Mouse (Mus musculus): ENCODE data around the gene Col6a6. TPM values are rescaled to one million over a fixed set of nuclear protein-coding genes. Genes with fewer than 3 reads are reported as not detected.
"Not testable (repeated sequence)": the region's sequence is repeated elsewhere in the genome, so short reads cannot be mapped to it uniquely, and the experiment has no call there.

Gene Col6a6
- polyA plus RNA-seq, 1 experiment from 2014 or later: 0.15 TPM

- Histone ChIP-seq H3K9ac (no peak overlapping the region), H3K27me3 (replicated peaks) (no peaks in the 10 kb centered on the region), H3K4me3 (no peak overlapping the region), H3K9me3 (no peaks in the 10 kb centered on the region), H3K4me2 (no peak overlapping the region), H3K36me3 (replicated peaks) (peaks cover 13% of the 10 kb centered on the region; the same call in 1 of the 2 replicates), H3K4me1 (peaks cover 15% of the 10 kb centered on the region), H3K27ac (no peak overlapping the region)
- WGBS: 20% methylated on average over 7 of the region's 7 CpGs
- peak; percentile 34 for ATAC-seq (replicated peaks)
These were observed 138.5 kb downstream of the Col6a6 start for GRCm38 (mm10) chr9:105689485-105689884.

DNA sequence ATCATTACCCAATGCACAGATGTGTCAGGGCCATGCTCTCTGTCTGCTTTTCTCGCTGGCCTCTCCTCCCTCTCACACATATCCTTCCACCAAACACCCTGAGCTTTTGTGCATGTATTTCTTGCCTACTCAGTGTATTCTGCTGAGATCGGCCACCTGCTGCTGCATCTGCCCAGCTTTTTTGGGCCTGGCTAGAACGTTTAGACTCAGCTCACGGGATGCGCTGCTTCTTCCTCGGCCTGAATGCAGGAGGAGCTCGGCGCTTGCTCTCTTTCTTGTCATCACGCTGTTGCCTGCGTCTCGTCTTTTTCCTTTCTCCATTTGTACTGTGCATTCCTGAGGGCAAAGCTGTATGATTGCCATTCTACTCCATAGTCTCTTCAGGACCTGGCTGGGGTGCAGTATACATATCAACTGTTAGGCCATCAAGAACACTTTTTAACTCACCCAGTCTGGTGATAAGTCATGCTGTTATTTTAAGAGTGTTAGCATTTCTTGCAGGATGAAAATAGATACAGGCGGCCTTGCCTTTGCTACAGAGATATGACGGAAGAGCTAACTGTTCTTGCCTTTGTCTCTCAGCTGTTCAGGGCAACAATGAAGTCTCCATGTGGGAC lies 143.3 kb downstream of the Col6a6 start:
- Histone ChIP-seq H3K4me1 (peaks cover 9% of the 10 kb centered on the region), H3K27ac (no peak overlapping the region), H3K4me2 (no peak overlapping the region), H3K4me3 (no peak overlapping the region), H3K36me3 (replicated peaks) (peaks cover 13% of the 10 kb centered on the region; the same call in 1 of the 2 replicates), H3K9me3 (no peaks in the 10 kb centered on the region), H3K27me3 (replicated peaks) (no peaks in the 10 kb centered on the region), H3K9ac (no peak overlapping the region)
- ATAC-seq (replicated peaks): no peak
- WGBS: 87% methylated on average over 13 of the region's 13 CpGs

DNA sequence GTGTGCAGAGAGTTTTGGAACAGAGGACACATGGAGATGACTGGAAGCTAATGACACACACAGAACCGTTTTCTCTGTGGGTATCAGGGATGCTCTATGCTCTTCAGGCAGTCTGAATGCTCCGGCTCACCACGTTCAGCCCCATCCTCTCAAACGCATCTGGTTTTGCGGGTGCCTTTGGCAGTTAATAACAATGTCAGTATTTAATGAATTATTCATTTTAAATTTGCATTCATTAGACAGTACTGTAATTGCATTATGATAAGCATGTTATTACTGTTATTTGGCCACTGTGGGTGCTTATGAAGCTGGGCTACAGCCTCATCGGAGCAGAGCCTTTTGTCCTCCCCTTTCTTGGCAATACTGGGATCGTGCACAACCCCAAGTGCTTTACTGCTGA lies 146.6 kb downstream of the Col6a6 start:
- peak; percentile 84 for ATAC-seq (replicated peaks)
- no peak overlapping the region for H3K4me3 ChIP-seq

GRCm38 (mm10) chr9:105675941-105676340 lies 152.0 kb downstream of the Col6a6 start:
- peaks cover 11% of the 10 kb centered on the region; the same call in 1 of the 2 replicates for H3K36me3 ChIP-seq (replicated peaks)
- no peak overlapping the region for H3K4me2 ChIP-seq
- peaks cover 2% of the 10 kb centered on the region; the same call in 1 of the 2 replicates for H3K4me1 ChIP-seq
- no peak overlapping the region for H3K9ac ChIP-seq
- H3K27ac ChIP-seq: no peak overlapping the region
- 90% methylated on average over 11 of the region's 11 CpGs for WGBS
- no peaks in the 10 kb centered on the region for H3K27me3 ChIP-seq (replicated peaks)
- H3K9me3 ChIP-seq: no peaks in the 10 kb centered on the region
- ATAC-seq (replicated peaks): no peak
- H3K4me3 ChIP-seq: no peak overlapping the region

More for the DNA sequence above, 146.6 kb downstream of the Col6a6 start:
- no peak overlapping the region for H3K9ac ChIP-seq
- peaks cover 15% of the 10 kb centered on the region; the same call in 1 of the 2 replicates for H3K36me3 ChIP-seq (replicated peaks)
- H3K9me3 ChIP-seq: no peaks in the 10 kb centered on the region
- H3K4me1 ChIP-seq: peaks cover 9% of the 10 kb centered on the region
- 46% methylated on average over 7 of the region's 7 CpGs for WGBS
- H3K4me2 ChIP-seq: no peak overlapping the region
- no peaks in the 10 kb centered on the region for H3K27me3 ChIP-seq (replicated peaks)
- H3K27ac ChIP-seq: peak overlapping the region; percentile 77

GRCm38 (mm10) chr9:105672032-105672431 lies 155.9 kb downstream of the Col6a6 start:
- no peak overlapping the region for H3K4me2 ChIP-seq
- 87% methylated on average over 2 of the region's 2 CpGs for WGBS
- peaks cover 20% of the 10 kb centered on the region for H3K36me3 ChIP-seq (replicated peaks)

GRCm38 (mm10) chr9:105670916-105671315 lies 157.0 kb downstream of the Col6a6 start:
- H3K9ac ChIP-seq: no peak overlapping the region
- no peak overlapping the region for H3K4me3 ChIP-seq
- no peak overlapping the region for H3K27ac ChIP-seq
- no peak for ATAC-seq (replicated peaks)
- no peaks in the 10 kb centered on the region for H3K27me3 ChIP-seq (replicated peaks)
- H3K4me1 ChIP-seq: no peaks in the 10 kb centered on the region
- no peak overlapping the region for H3K4me2 ChIP-seq
- peaks cover 24% of the 10 kb centered on the region for H3K36me3 ChIP-seq (replicated peaks)
- H3K9me3 ChIP-seq: no peaks in the 10 kb centered on the region
- 93% methylated on average over 4 of the region's 4 CpGs for WGBS

More at GRCm38 (mm10) chr9:105672032-105672431, 155.9 kb downstream of the Col6a6 start:
- H3K27ac ChIP-seq: no peak overlapping the region
- ATAC-seq (replicated peaks): no peak
- H3K27me3 ChIP-seq (replicated peaks): no peaks in the 10 kb centered on the region
- H3K9ac ChIP-seq: no peak overlapping the region
- no peaks in the 10 kb centered on the region for H3K4me1 ChIP-seq
- H3K4me3 ChIP-seq: no peak overlapping the region
- H3K9me3 ChIP-seq: no peaks in the 10 kb centered on the region

GRCm38 (mm10) chr9:105665269-105665668 lies 162.7 kb downstream of the Col6a6 start:
- Histone ChIP-seq H3K4me2 (no peak overlapping the region), H3K36me3 (replicated peaks) (peaks cover 41% of the 10 kb centered on the region), H3K4me3 (no peak overlapping the region), H3K27me3 (replicated peaks) (no peaks in the 10 kb centered on the region), H3K9ac (no peak overlapping the region), H3K4me1 (no peaks in the 10 kb centered on the region), H3K27ac (no peak overlapping the region), H3K9me3 (no peaks in the 10 kb centered on the region)
- no peak for ATAC-seq (replicated peaks)
- WGBS: 89% methylated on average over 7 of the region's 7 CpGs

GRCm38 (mm10) chr9:105659877-105660276 lies 168.1 kb downstream of the Col6a6 start:
- WGBS: 72% methylated on average over 6 of the region's 6 CpGs
- no peak overlapping the region for H3K9ac ChIP-seq
- no peak overlapping the region for H3K27ac ChIP-seq
- H3K4me2 ChIP-seq: no peak overlapping the region
- no peak overlapping the region for H3K4me3 ChIP-seq
- H3K4me1 ChIP-seq: no peaks in the 10 kb centered on the region
- H3K27me3 ChIP-seq (replicated peaks): no peaks in the 10 kb centered on the region
- no peak for ATAC-seq (replicated peaks)
- H3K36me3 ChIP-seq (replicated peaks): peaks cover 28% of the 10 kb centered on the region
- no peaks in the 10 kb centered on the region for H3K9me3 ChIP-seq

DNA sequence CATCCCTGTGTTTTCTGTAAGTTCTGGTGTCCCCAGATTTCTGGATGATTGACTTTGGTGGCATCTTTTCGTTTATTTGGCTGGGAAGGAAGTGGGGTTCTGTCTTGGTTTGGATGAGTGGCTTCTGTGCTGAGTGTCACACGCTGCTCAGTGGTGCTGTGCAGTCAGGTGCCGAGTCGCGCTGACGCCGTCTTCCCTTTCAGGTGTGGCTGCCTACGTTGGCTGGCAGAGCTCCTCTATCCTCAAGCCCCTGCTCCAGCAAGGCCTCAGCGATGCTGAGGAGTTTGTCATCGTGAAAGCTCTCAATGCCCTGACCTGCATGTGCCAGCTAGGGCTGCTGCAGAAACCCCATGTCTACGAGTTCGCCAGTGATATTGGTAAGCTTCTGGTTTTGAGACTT lies 169.7 kb downstream of the Col6a6 start:
- Histone ChIP-seq H3K4me2 (no peak overlapping the region), H3K4me1 (no peaks in the 10 kb centered on the region), H3K4me3 (no peak overlapping the region), H3K9ac (no peak overlapping the region), H3K9me3 (no peaks in the 10 kb centered on the region), H3K36me3 (replicated peaks) (peaks cover 26% of the 10 kb centered on the region), H3K27me3 (replicated peaks) (no peaks in the 10 kb centered on the region), H3K27ac (no peak overlapping the region)
- 93% methylated on average over 12 of the region's 12 CpGs for WGBS
- no peak for ATAC-seq (replicated peaks)

GRCm38 (mm10) chr9:105656189-105656588 lies 171.8 kb downstream of the Col6a6 start:
- WGBS: 80% methylated on average over 2 of the region's 2 CpGs
- no peak for ATAC-seq (replicated peaks)
- Histone ChIP-seq H3K4me1 (no peaks in the 10 kb centered on the region), H3K36me3 (replicated peaks) (peaks cover 29% of the 10 kb centered on the region; the same call in 1 of the 2 replicates), H3K27ac (no peak overlapping the region), H3K9ac (no peak overlapping the region), H3K4me3 (no peak overlapping the region), H3K9me3 (no peaks in the 10 kb centered on the region), H3K27me3 (replicated peaks) (no peaks in the 10 kb centered on the region), H3K4me2 (no peak overlapping the region)

DNA sequence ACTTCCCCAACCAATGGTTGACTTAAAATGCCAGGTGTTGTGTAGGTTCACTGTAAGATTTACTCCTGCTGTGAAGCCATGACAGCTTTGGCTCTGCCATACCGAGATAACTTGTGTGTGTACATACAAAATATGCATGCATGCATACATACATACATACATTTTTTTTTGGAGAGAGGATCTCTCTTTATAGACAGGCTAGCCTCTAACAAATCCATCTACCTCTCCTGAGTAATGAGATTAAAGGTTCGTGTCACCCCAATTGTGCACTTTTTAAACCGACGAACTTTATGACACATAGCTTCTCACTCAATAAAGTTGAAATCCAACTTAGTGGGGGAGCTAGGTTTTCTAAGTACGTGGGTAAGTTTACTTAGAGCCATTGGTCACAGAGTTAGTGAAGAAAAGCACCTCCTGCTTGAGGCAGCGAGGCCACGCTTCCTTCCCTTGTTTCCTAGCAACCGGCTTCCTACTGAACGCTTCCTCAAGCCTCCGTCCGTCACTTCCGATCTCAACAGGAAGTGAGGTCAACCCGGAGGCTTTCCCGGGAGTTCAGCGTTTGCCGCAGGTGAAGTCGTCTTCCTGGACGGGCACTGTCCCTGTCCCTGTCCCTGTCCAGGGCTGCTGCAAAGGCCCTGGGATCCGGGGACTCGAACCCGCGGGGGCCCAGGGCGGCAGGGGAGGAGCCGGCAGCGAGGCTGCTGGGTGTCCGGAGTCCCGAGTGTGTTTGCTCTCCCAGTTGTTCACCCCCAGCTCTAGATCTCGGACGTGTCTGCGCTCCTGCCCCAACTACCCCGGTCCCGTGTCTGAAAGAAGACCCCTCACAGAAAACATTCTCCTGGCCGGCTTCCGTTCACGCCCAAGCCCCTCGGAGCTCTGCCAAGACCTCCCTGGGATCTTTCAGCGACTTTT lies 185.2 kb downstream of the Col6a6 start, which contains the start of gene Pik3r4:
Gene Pik3r4, plus strand, starts transcription at position 519 of the 912 bp plus-strand sequence.
- H3K4me3 ChIP-seq: peak within 1 kb of the TSS; percentile 89

GRCm38 (mm10) chr9:105641377-105641776 lies 186.6 kb downstream of the Col6a6 start:
- not testable (repeated sequence) for H3K4me2 ChIP-seq; H3K36me3 ChIP-seq (replicated peaks); H3K9ac ChIP-seq; H3K4me3 ChIP-seq; H3K27me3 ChIP-seq (replicated peaks); H3K27ac ChIP-seq; ATAC-seq (replicated peaks); H3K9me3 ChIP-seq
- 70% methylated on average over 6 of the region's 6 CpGs for WGBS
- H3K4me1 ChIP-seq: peaks cover 19% of the 10 kb centered on the region

More for the DNA sequence above, 185.2 kb downstream of the Col6a6 start, which contains the start of gene Pik3r4:
- Histone ChIP-seq H3K27me3 (replicated peaks) (no peaks in the 10 kb centered on the region), H3K4me2 (peak within 1 kb of the TSS; percentile 75), H3K36me3 (replicated peaks) (no peaks in the 10 kb centered on the region), H3K9me3 (no peaks in the 10 kb centered on the region), H3K9ac (peak within 1 kb of the TSS; percentile 89), H3K27ac (peak within 1 kb of the TSS; percentile 72), H3K4me1 (peaks cover 19% of the 10 kb centered on the region)
- ATAC-seq (replicated peaks): peak; percentile 94
- 4% methylated on average over 34 of the region's 37 CpGs for WGBS

Data from midbrain, embryonic 15.5 days (tissue).